Mouse (Mus musculus): Measurements from ENCODE around the gene Kank2. TPM values are rescaled to one million over a fixed set of nuclear protein-coding genes. Genes with fewer than 3 reads are reported as not detected.

Kank2 gene
- polyA plus RNA-seq, 1 experiment, result 23.0 TPM

- Histone ChIP-seq H3K27ac (ENCODE audit: insufficient read depth, low read depth, low read length) (no peak overlapping the region), H3K4me3 (ENCODE audit: low read depth, low read length) (no peak overlapping the region), H3K27me3 (ENCODE audit: control insufficient read depth, insufficient read depth, low read length) (no peaks in the 10 kb centered on the region), H3K4me1 (ENCODE audit: control insufficient read depth, insufficient read depth, insufficient read length, low read length) (0 out of 2 replicates have a peak, but pooled peaks cover 6% of the 10 kb centered on the region), H3K36me3 (ENCODE audit: control insufficient read depth, insufficient read depth, low read length) (no peaks in the 10 kb centered on the region)
- TF ChIP-seq CTCF (IDR thresholded peaks at IDR 0.05; ENCODE audit: extremely low read depth, insufficient read length, insufficient replicate concordance, low read depth, low read length), result no peak
- no peak for TF ChIP-seq POLR2A (IDR thresholded peaks at IDR 0.05; ENCODE audit: low read depth, low read length)
Measured at GRCm38 (mm10) chr9:21762135-21762534, 36.4 kb downstream of the Kank2 start.

- Histone ChIP-seq H3K36me3 (ENCODE audit: control insufficient read depth, insufficient read depth, low read length) (no peaks in the 10 kb centered on the region), H3K4me1 (ENCODE audit: control insufficient read depth, insufficient read depth, insufficient read length, low read length) (0 out of 2 replicates have a peak, but pooled peaks cover 6% of the 10 kb centered on the region), H3K27ac (ENCODE audit: insufficient read depth, low read depth, low read length) (0 out of 2 replicates have a peak within 1 kb of the TSS, but pooled peaks have one; percentile 2), H3K27me3 (ENCODE audit: control insufficient read depth, insufficient read depth, low read length) (no peaks in the 10 kb centered on the region), H3K4me3 (ENCODE audit: low read depth, low read length) (peak within 1 kb of the TSS; percentile 73)
- TF ChIP-seq CTCF (IDR thresholded peaks at IDR 0.05; ENCODE audit: extremely low read depth, insufficient read length, insufficient replicate concordance, low read depth, low read length), result no peak
- no peak for TF ChIP-seq POLR2A (IDR thresholded peaks at IDR 0.05; ENCODE audit: low read depth, low read length)
- WGBS, result under 1% methylated on average over 53 of the region's 54 CpGs
Measured at GRCm38 (mm10) chr9:21760155-21761088, 38.1 kb downstream of the Kank2 start, which contains the start of gene Spc24. TSS of gene Spc24 (minus strand) at chr9:21760303.

- Histone ChIP-seq H3K27ac (ENCODE audit: insufficient read depth, low read depth, low read length) (no peak overlapping the region), H3K36me3 (ENCODE audit: control insufficient read depth, insufficient read depth, low read length) (no peaks in the 10 kb centered on the region), H3K4me3 (ENCODE audit: low read depth, low read length) (peak overlapping the region; percentile 73), H3K27me3 (ENCODE audit: control insufficient read depth, insufficient read depth, low read length) (no peaks in the 10 kb centered on the region), H3K4me1 (ENCODE audit: control insufficient read depth, insufficient read depth, insufficient read length, low read length) (0 out of 2 replicates have a peak, but pooled peaks cover 6% of the 10 kb centered on the region)
- TF ChIP-seq CTCF (IDR thresholded peaks at IDR 0.05; ENCODE audit: extremely low read depth, insufficient read length, insufficient replicate concordance, low read depth, low read length) (no peak), POLR2A (IDR thresholded peaks at IDR 0.05; ENCODE audit: low read depth, low read length) (no peak)
- 1% methylated on average over 20 of the region's 20 CpGs for WGBS
Measured at GRCm38 (mm10) chr9:21759718-21760117, 38.8 kb downstream of the Kank2 start.

GRCm38 (mm10) chr9:21758576-21759529 lies 39.7 kb downstream of the Kank2 start:
- TF ChIP-seq CTCF (IDR thresholded peaks at IDR 0.05; ENCODE audit: extremely low read depth, insufficient read length, insufficient replicate concordance, low read depth, low read length), result no peak
- TF ChIP-seq POLR2A (IDR thresholded peaks at IDR 0.05; ENCODE audit: low read depth, low read length), result no peak
- WGBS, result 51% methylated on average over 14 of the region's 14 CpGs
- Histone ChIP-seq H3K4me3 (ENCODE audit: low read depth, low read length) (peak overlapping the region; percentile 29), H3K27me3 (ENCODE audit: control insufficient read depth, insufficient read depth, low read length) (no peaks in the 10 kb centered on the region), H3K4me1 (ENCODE audit: control insufficient read depth, insufficient read depth, insufficient read length, low read length) (peaks cover 9% of the 10 kb centered on the region), H3K36me3 (ENCODE audit: control insufficient read depth, insufficient read depth, low read length) (no peaks in the 10 kb centered on the region), H3K27ac (ENCODE audit: insufficient read depth, low read depth, low read length) (no peak overlapping the region)

GRCm38 (mm10) chr9:21754516-21755321 lies 43.8 kb downstream of the Kank2 start:
- WGBS, result 72% methylated on average over 13 of the region's 13 CpGs

DNA sequence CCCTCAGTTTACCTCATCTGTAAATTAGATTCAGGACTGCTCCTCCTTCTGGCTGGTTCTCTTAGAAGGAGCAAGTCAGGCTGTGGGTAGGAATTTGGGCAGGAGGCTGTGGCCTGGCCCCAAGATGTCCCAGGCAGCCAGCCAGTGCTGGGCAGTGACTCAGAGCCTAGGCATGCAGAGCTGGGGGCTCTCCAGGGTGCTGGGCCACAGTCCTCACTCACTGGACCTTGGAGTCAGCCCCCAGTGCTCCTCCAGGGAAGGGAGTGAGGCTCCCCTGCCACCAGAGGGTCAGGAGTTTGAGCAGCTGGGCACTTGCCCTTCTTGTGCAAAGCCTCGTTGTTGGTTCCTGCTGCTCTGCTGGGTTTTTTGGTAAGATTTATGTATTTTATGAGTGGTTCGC lies 44.5 kb downstream of the Kank2 start:
- peaks cover 16% of the 10 kb centered on the region for H3K36me3 ChIP-seq (ENCODE audit: control insufficient read depth, insufficient read depth, low read length)
- WGBS, result 83% methylated on average over 2 of the region's 2 CpGs
- TF ChIP-seq CTCF (IDR thresholded peaks at IDR 0.05; ENCODE audit: extremely low read depth, insufficient read length, insufficient replicate concordance, low read depth, low read length) (no peak), POLR2A (IDR thresholded peaks at IDR 0.05; ENCODE audit: low read depth, low read length) (no peak)
- peaks cover 19% of the 10 kb centered on the region for H3K4me1 ChIP-seq (ENCODE audit: control insufficient read depth, insufficient read depth, insufficient read length, low read length)
- H3K4me3 ChIP-seq (ENCODE audit: low read depth, low read length), result no peak overlapping the region
- no peaks in the 10 kb centered on the region for H3K27me3 ChIP-seq (ENCODE audit: control insufficient read depth, insufficient read depth, low read length)
- no peak overlapping the region; the same call in 1 of the 2 replicates for H3K27ac ChIP-seq (ENCODE audit: insufficient read depth, low read depth, low read length)

More at GRCm38 (mm10) chr9:21754516-21755321, 43.8 kb downstream of the Kank2 start:
- Histone ChIP-seq H3K27ac (ENCODE audit: insufficient read depth, low read depth, low read length) (no peak overlapping the region), H3K4me1 (ENCODE audit: control insufficient read depth, insufficient read depth, insufficient read length, low read length) (peaks cover 19% of the 10 kb centered on the region), H3K4me3 (ENCODE audit: low read depth, low read length) (no peak overlapping the region), H3K27me3 (ENCODE audit: control insufficient read depth, insufficient read depth, low read length) (no peaks in the 10 kb centered on the region), H3K36me3 (ENCODE audit: control insufficient read depth, insufficient read depth, low read length) (peaks cover 9% of the 10 kb centered on the region)
- no peak for TF ChIP-seq POLR2A (IDR thresholded peaks at IDR 0.05; ENCODE audit: low read depth, low read length)
- no peak for TF ChIP-seq CTCF (IDR thresholded peaks at IDR 0.05; ENCODE audit: extremely low read depth, insufficient read length, insufficient replicate concordance, low read depth, low read length)
